Mouse (Mus musculus) right cerebral cortex, postnatal 4 days (tissue): Measurements from ENCODE around the gene Zswim8.

Experiments
- DNase-seq: peaks from one replicate; pipeline ENCODE4 v3.0.0-alpha.2; 2022

Zswim8 gene

GRCm38 (mm10) chr14:20707201-20708190 lies at the start of gene Zswim8:
TSS of gene Zswim8 (plus strand) at chr14:20707552.
- DNase-seq, result peak; percentile 86

- DNase-seq, result no peak
Measured at GRCm38 (mm10) chr14:20658326-20658725, 49.0 kb upstream of the Zswim8 start.

- no peak for DNase-seq
Measured at GRCm38 (mm10) chr14:20658902-20659301, 48.5 kb upstream of the Zswim8 start.

- DNase-seq, result no peak
Measured at GRCm38 (mm10) chr14:20659687-20660086, 47.7 kb upstream of the Zswim8 start.

GRCm38 (mm10) chr14:20660827-20661660 lies 46.3 kb upstream of the Zswim8 start:
- peak; percentile 86 for DNase-seq

GRCm38 (mm10) chr14:20661661-20662331 lies 45.6 kb upstream of the Zswim8 start:
- DNase-seq, result peak; percentile 34

GRCm38 (mm10) chr14:20662740-20663139 lies 44.6 kb upstream of the Zswim8 start:
- no peak for DNase-seq

- no peak for DNase-seq
Measured at GRCm38 (mm10) chr14:20663601-20664000, 43.8 kb upstream of the Zswim8 start.

GRCm38 (mm10) chr14:20664436-20664835 lies 42.9 kb upstream of the Zswim8 start:
- no peak for DNase-seq

- no peak for DNase-seq
Measured at GRCm38 (mm10) chr14:20667469-20667868, 39.9 kb upstream of the Zswim8 start.

- no peak for DNase-seq
Measured at GRCm38 (mm10) chr14:20668154-20668810, 39.1 kb upstream of the Zswim8 start, which contains the start of gene Synpo2l. TSS of gene Synpo2l (minus strand) at chr14:20668354.

- peak; percentile 44 for DNase-seq
Measured at GRCm38 (mm10) chr14:20672990-20673389, 34.4 kb upstream of the Zswim8 start.

GRCm38 (mm10) chr14:20673735-20674063 lies 33.7 kb upstream of the Zswim8 start:
- DNase-seq, result no peak

GRCm38 (mm10) chr14:20674064-20674833 lies 33.1 kb upstream of the Zswim8 start, which contains the start of gene Sec24c:
TSS of gene Sec24c (plus strand) at chr14:20674308.
- peak; percentile 100 for DNase-seq

GRCm38 (mm10) chr14:20677906-20678305 lies 29.4 kb upstream of the Zswim8 start:
- no peak for DNase-seq

GRCm38 (mm10) chr14:20681742-20682141 lies 25.6 kb upstream of the Zswim8 start:
- DNase-seq, result no peak

GRCm38 (mm10) chr14:20682498-20682897 lies 24.9 kb upstream of the Zswim8 start:
- no peak for DNase-seq

- DNase-seq, result no peak
Measured at GRCm38 (mm10) chr14:20686576-20686975, 20.8 kb upstream of the Zswim8 start.

- no peak for DNase-seq
Measured at GRCm38 (mm10) chr14:20689009-20689408, 18.3 kb upstream of the Zswim8 start.

- DNase-seq, result no peak
Measured at GRCm38 (mm10) chr14:20691772-20692171, 15.6 kb upstream of the Zswim8 start.

- DNase-seq, result no peak
Measured at GRCm38 (mm10) chr14:20693589-20694101, 13.7 kb upstream of the Zswim8 start.
